Mouse (Mus musculus) retina, postnatal 1 day (tissue): ENCODE measurements around the gene Slc16a13.
A peak's percentile ranks its signal among the peaks of the same experiment; 100 is the strongest.

Source experiments
- DNase-seq: peaks from one replicate; pipeline ENCODE4 v3.0.0-alpha.2; 2012

Slc16a13 gene

GRCm38 (mm10) chr11:70220731-70221602, at the start of gene Slc16a13:
Slc16a13 (minus strand) TSS chr11:70221064.
- DNase-seq = peak; percentile 98

- DNase-seq = no peak
These were observed 45.5 kb upstream of the Slc16a13 start for GRCm38 (mm10) chr11:70266405-70266804.

GRCm38 (mm10) chr11:70265819-70266218, 45.0 kb upstream of the Slc16a13 start:
- no peak for DNase-seq

GRCm38 (mm10) chr11:70265252-70265651, 44.4 kb upstream of the Slc16a13 start:
- DNase-seq = no peak

GRCm38 (mm10) chr11:70259035-70259434, 38.2 kb upstream of the Slc16a13 start:
- DNase-seq = no peak

- peak; percentile 48 for DNase-seq
These were observed 34.2 kb upstream of the Slc16a13 start, which contains the start of gene Alox12 for GRCm38 (mm10) chr11:70254931-70255531. Alox12 (minus strand) TSS chr11:70255353.

- DNase-seq = peak; percentile 11
These were observed 33.5 kb upstream of the Slc16a13 start for GRCm38 (mm10) chr11:70254337-70254736.

- DNase-seq = no peak
These were observed 31.0 kb upstream of the Slc16a13 start for GRCm38 (mm10) chr11:70251853-70252252.

GRCm38 (mm10) chr11:70250150-70250549, 29.3 kb upstream of the Slc16a13 start:
- DNase-seq = no peak

GRCm38 (mm10) chr11:70247136-70247845, 26.4 kb upstream of the Slc16a13 start:
- DNase-seq = peak; percentile 80

GRCm38 (mm10) chr11:70242591-70242990, 21.7 kb upstream of the Slc16a13 start:
- no peak for DNase-seq

GRCm38 (mm10) chr11:70239541-70240279, 18.8 kb upstream of the Slc16a13 start, which contains the start of the genes Gm21988 and Rnasek:
Gm21988 (minus strand) TSS chr11:70239830.
Rnasek (minus strand) TSS chr11:70239842.
- DNase-seq = peak; percentile 93

- peak; percentile 18 for DNase-seq
These were observed 18.0 kb upstream of the Slc16a13 start for GRCm38 (mm10) chr11:70238591-70239440.

- DNase-seq = peak; percentile 99
These were observed 16.7 kb upstream of the Slc16a13 start, which contains the start of gene 0610010K14Rik for GRCm38 (mm10) chr11:70237457-70238167. 0610010K14Rik (minus strand) TSS chr11:70237914.

- no peak for DNase-seq
These were observed 15.9 kb upstream of the Slc16a13 start for GRCm38 (mm10) chr11:70236717-70237116.

- no peak for DNase-seq
These were observed 14.5 kb upstream of the Slc16a13 start for GRCm38 (mm10) chr11:70235254-70235900.

- DNase-seq = no peak
These were observed 13.6 kb upstream of the Slc16a13 start for GRCm38 (mm10) chr11:70234497-70234896.

- no peak for DNase-seq
These were observed 13.2 kb upstream of the Slc16a13 start for GRCm38 (mm10) chr11:70234037-70234436.

GRCm38 (mm10) chr11:70233016-70233415, 12.2 kb upstream of the Slc16a13 start:
- no peak for DNase-seq

GRCm38 (mm10) chr11:70232546-70232945, 11.7 kb upstream of the Slc16a13 start:
- peak; percentile 89 for DNase-seq
